Mouse (Mus musculus) CH12.LX (cell line): ENCODE results near the gene AC124502.3. TPM values are rescaled to one million over a fixed set of nuclear protein-coding genes. Genes with fewer than 3 reads are reported as not detected.

Experiments used
- DNase-seq: peaks from one replicate; pipeline ENCODE4 v3.0.0-alpha.2; 2013; ENCODE audit errors: extremely low read depth
- H3K27ac ChIP-seq: 2 replicates; pipeline ENCODE4 v1.5.1; 2012; ENCODE audit warnings: low read depth, mild to moderate bottlenecking, control low read depth, moderate library complexity; ENCODE audit not compliant: insufficient read depth
- H3K27me3 ChIP-seq: replicated peaks from 2 replicates; pipeline ENCODE3; 2012; ENCODE audit warnings: inconsistent platforms
- H3K36me3 ChIP-seq, 2 experiments: replicated peaks in 1 of 2; 2 replicates each; pipeline versions ENCODE3 to v1.6.1; 2012; ENCODE audit warnings: inconsistent platforms in 1 of 2, low read length in 1 of 2, mild to moderate bottlenecking in 1 of 2, mixed read lengths in 1 of 2, moderate library complexity in 1 of 2; ENCODE audit not compliant: control insufficient read depth in 1 of 2, insufficient read depth in 1 of 2
- H3K4me1 ChIP-seq, 2 experiments: 2 replicates each; pipeline ENCODE4 v1.6.1; 2012; ENCODE audit warnings: inconsistent platforms in 1 of 2, moderate library complexity in 1 of 2; ENCODE audit not compliant: insufficient read depth in 2 of 2, control insufficient read depth in 1 of 2
- H3K4me2 ChIP-seq: 2 replicates; pipeline ENCODE4 v1.6.1; 2012; ENCODE audit warnings: low read depth, mild to moderate bottlenecking, control low read depth; ENCODE audit not compliant: poor library complexity, insufficient read depth, severe bottlenecking
- H3K4me3 ChIP-seq, 3 experiments: fragments of 150-350 bp in 1 of 3; sonication (generic) in 1 of 3; replicated peaks in 1 of 3; 2 replicates each; pipeline versions ENCODE3 to v1.5.1; 2011 to 2012; ENCODE audit warnings: low read depth in 2 of 3, low read length in 2 of 3, mild to moderate bottlenecking in 2 of 3, moderate library complexity in 2 of 3, control low read depth in 1 of 3, improper control_type of control experiment in 1 of 3, inconsistent platforms in 1 of 3, mixed read lengths in 1 of 3; ENCODE audit not compliant: poor library complexity in 1 of 3
- H3K79me2 ChIP-seq: replicated peaks from 2 replicates; pipeline ENCODE4 v1.6.1; 2012; ENCODE audit warnings: mild to moderate bottlenecking, moderate library complexity; ENCODE audit not compliant: control insufficient read depth, poor library complexity, insufficient read depth, severe bottlenecking; ENCODE audit errors: extremely low read depth
- H3K9ac ChIP-seq: 2 replicates; pipeline ENCODE4 v1.6.1; 2012; ENCODE audit warnings: low read depth, mild to moderate bottlenecking, control low read depth, moderate library complexity; ENCODE audit not compliant: insufficient read depth
- H3K9me3 ChIP-seq: replicated peaks from 2 replicates; pipeline ENCODE3; 2012; ENCODE audit warnings: low read length, inconsistent platforms, mixed read lengths
- CHD1 ChIP-seq: IDR thresholded peaks from 2 replicates; pipeline ENCODE4 v1.6.1; 2012; ENCODE audit warnings: low read depth, low read length, improper control_type of control experiment, inconsistent platforms
- E2F4 ChIP-seq: IDR thresholded peaks from 2 replicates; pipeline ENCODE4 v1.6.1; 2011; ENCODE audit warnings: low read depth, low read length, improper control_type of control experiment; ENCODE audit not compliant: insufficient replicate concordance
- ELF1 ChIP-seq: IDR thresholded peaks from 2 replicates; pipeline ENCODE4 v1.6.1; 2014; ENCODE audit warnings: low read depth, mild to moderate bottlenecking, inconsistent platforms, low read length, improper control_type of control experiment
- ETS1 ChIP-seq: conservative IDR thresholded peaks from 2 replicates; pipeline ENCODE4 v1.6.1; 2012; ENCODE audit warnings: low read depth, mild to moderate bottlenecking, inconsistent platforms, low read length, improper control_type of control experiment, moderate library complexity
- GABPA ChIP-seq: IDR thresholded peaks from 2 replicates; pipeline ENCODE4 v1.6.1; 2012; ENCODE audit warnings: low read depth, low read length, improper control_type of control experiment, inconsistent platforms; ENCODE audit not compliant: insufficient replicate concordance
- HCFC1 ChIP-seq: IDR thresholded peaks from 2 replicates; pipeline ENCODE4 v1.6.1; 2012; ENCODE audit warnings: low read depth, mild to moderate bottlenecking, inconsistent platforms, low read length, improper control_type of control experiment
- IRF4 ChIP-seq: IDR thresholded peaks from 2 replicates; pipeline ENCODE4 v1.6.1; 2014; ENCODE audit warnings: low read depth, mild to moderate bottlenecking, inconsistent platforms, low read length, improper control_type of control experiment
- KAT2A ChIP-seq: IDR thresholded peaks from 2 replicates; pipeline ENCODE4 v1.6.1; 2012; ENCODE audit warnings: low read length, improper control_type of control experiment, inconsistent platforms; ENCODE audit not compliant: insufficient replicate concordance
- MAFK ChIP-seq: IDR thresholded peaks from 2 replicates; pipeline ENCODE4 v1.6.1; 2011; ENCODE audit warnings: low read length, improper control_type of control experiment; ENCODE audit not compliant: insufficient replicate concordance
- MAX ChIP-seq: IDR thresholded peaks from 2 replicates; pipeline ENCODE4 v1.6.1; 2011; ENCODE audit warnings: low read length, improper control_type of control experiment
- MAZ ChIP-seq: IDR thresholded peaks from 2 replicates; pipeline ENCODE4 v1.6.1; 2012; ENCODE audit warnings: low read depth, mild to moderate bottlenecking, inconsistent platforms, low read length, improper control_type of control experiment, moderate library complexity
- MEF2A ChIP-seq: IDR thresholded peaks from 2 replicates; pipeline ENCODE4 v1.6.1; 2014; ENCODE audit warnings: low read depth, mild to moderate bottlenecking, inconsistent platforms, low read length, improper control_type of control experiment, borderline replicate concordance
- MXI1 ChIP-seq: IDR thresholded peaks from 2 replicates; pipeline ENCODE4 v1.6.1; 2011; ENCODE audit warnings: mild to moderate bottlenecking, low read depth, low read length, improper control_type of control experiment
- NELFE ChIP-seq: IDR thresholded peaks from 2 replicates; pipeline ENCODE4 v1.6.1; 2011; ENCODE audit warnings: low read depth, low read length, improper control_type of control experiment
- NRF1 ChIP-seq: IDR thresholded peaks from 2 replicates; pipeline ENCODE4 v1.6.1; 2014; ENCODE audit warnings: low read depth, mild to moderate bottlenecking, inconsistent platforms, low read length, improper control_type of control experiment, moderate library complexity
- PAX5 ChIP-seq: IDR thresholded peaks from 2 replicates; pipeline ENCODE4 v1.6.1; 2012; ENCODE audit warnings: low read length, inconsistent platforms, mixed read lengths
- POLR2A ChIP-seq: IDR thresholded peaks from 2 replicates; pipeline ENCODE4 v1.6.1; 2011; ENCODE audit warnings: low read depth, mild to moderate bottlenecking, improper control_type of control experiment, low read length
- POLR2AphosphoS2 ChIP-seq: IDR thresholded peaks from 2 replicates; pipeline ENCODE4 v1.6.1; 2011; ENCODE audit warnings: low read depth, low read length, improper control_type of control experiment
- RAD21 ChIP-seq: IDR thresholded peaks from 2 replicates; pipeline ENCODE4 v1.6.1; 2011; ENCODE audit warnings: low read depth, mild to moderate bottlenecking, low read length, improper control_type of control experiment, moderate library complexity
- RCOR1 ChIP-seq: conservative IDR thresholded peaks from 2 replicates; pipeline ENCODE4 v1.6.1; 2012; ENCODE audit warnings: low read depth, mild to moderate bottlenecking, inconsistent platforms, low read length, improper control_type of control experiment
- SIN3A ChIP-seq: IDR thresholded peaks from 2 replicates; pipeline ENCODE4 v1.6.1; 2012; ENCODE audit warnings: low read length, improper control_type of control experiment, inconsistent platforms
- USF1 ChIP-seq: IDR thresholded peaks from 2 replicates; pipeline ENCODE4 v1.6.1; 2014; ENCODE audit warnings: low read depth, mild to moderate bottlenecking, inconsistent platforms, low read length, improper control_type of control experiment
- USF2 ChIP-seq: conservative IDR thresholded peaks from 2 replicates; pipeline ENCODE4 v1.6.1; 2011; ENCODE audit warnings: low read depth, low read length, improper control_type of control experiment
- ZKSCAN1 ChIP-seq: IDR thresholded peaks from 2 replicates; pipeline ENCODE4 v1.6.1; 2012; ENCODE audit warnings: low read depth, inconsistent platforms, low read length, improper control_type of control experiment, borderline replicate concordance
- dilution Hi-C: fragments of 300-500 bp; cut with MboI; formaldehyde crosslinking; loops from 2 replicates; pipeline ENCODE4 v1.14.3; 2020; ENCODE audit warnings: low sequenced_read_pairs; ENCODE audit not compliant: extremely low pct_unique_long_range_greater_than_20kb, extremely low pct_ligation_motif_present
- in situ Hi-C: fragments of 300-500 bp; cut with MboI; formaldehyde crosslinking; loops from 3 replicates; pipeline ENCODE4 v1.14.3; 2019; ENCODE audit warnings: low sequenced_read_pairs, low pct_ligation_motif_present, low pct_unique_long_range_greater_than_20kb, mixed read lengths
- polyA plus RNA-seq: library from polyadenylated mRNA; unstranded; fragments of >175 nt; gene quantifications from 2 replicates; pipeline ENCODE4 v1.2.1, GENCODE M21; 2012; ENCODE audit warnings: low read depth; ENCODE audit not compliant: insufficient read length
- total RNA-seq, 2 experiments: library from RNA; depleted of rRNA; stranded (reverse); fragments of 300-350 nt in 1 of 2; fragments of >200 nt in 1 of 2; gene quantifications; 2 replicates each; pipeline ENCODE4 v1.2.3; 2012 to 2014

Gene AC124502.3
- total and polyA plus RNA-seq, 3 experiments = 0.15 to 2.1 (median 0.29) TPM

GRCm38 (mm10) chr19:5051031-5051430 lies 12.3 kb downstream of the AC124502.3 start:
- no peak for DNase-seq
- peaks cover 12 to 19% of the 10 kb centered on the region in 2 experiments for H3K4me1 ChIP-seq
- no peaks in the 10 kb centered on the region for H3K79me2 ChIP-seq
- H3K9ac ChIP-seq = no peak overlapping the region
- H3K27me3 ChIP-seq = no peaks in the 10 kb centered on the region
- no peak overlapping the region for H3K27ac ChIP-seq
- H3K4me2 ChIP-seq = no peak overlapping the region
- H3K4me3 ChIP-seq = no peak overlapping the region
- no peaks in the 10 kb centered on the region for H3K9me3 ChIP-seq
- TF ChIP-seq POLR2A (no peak), RCOR1 (no peak), NELFE (no peak), MAZ (no peak), E2F4 (no peak), MXI1 (no peak), CHD1 (no peak), RAD21 (no peak), PAX5 (no peak), MAFK (no peak), USF2 (no peak)
- dilution Hi-C loops = no loop called here
- H3K36me3 ChIP-seq = peaks cover 36 to 84% of the 10 kb centered on the region in 2 experiments
- in situ Hi-C loops = no loop called here

GRCm38 (mm10) chr19:5051515-5051914 lies 12.8 kb downstream of the AC124502.3 start:
- DNase-seq = no peak
- Histone ChIP-seq H3K4me3 (no peak overlapping the region), H3K36me3 (peaks cover 31 to 79% of the 10 kb centered on the region in 2 experiments), H3K4me2 (no peak overlapping the region), H3K27ac (no peak overlapping the region), H3K9me3 (no peaks in the 10 kb centered on the region), H3K27me3 (no peaks in the 10 kb centered on the region), H3K4me1 (peaks cover 12 to 19% of the 10 kb centered on the region in 2 experiments), H3K79me2 (no peaks in the 10 kb centered on the region), H3K9ac (no peak overlapping the region)
- TF ChIP-seq GABPA (no peak), RAD21 (no peak), ELF1 (no peak), MAX (no peak), MAZ (no peak), ETS1 (no peak), POLR2AphosphoS2 (no peak), KAT2A (no peak), ZKSCAN1 (no peak), USF2 (no peak), SIN3A (no peak), MEF2A (no peak), PAX5 (no peak), E2F4 (no peak), USF1 (no peak), CHD1 (no peak), HCFC1 (no peak), IRF4 (no peak), MAFK (no peak), NRF1 (no peak)
- dilution Hi-C loops = no loop called here
- in situ Hi-C loops = no loop called here
